Mouse (Mus musculus): ENCODE measurements around the gene Arcn1.

GRCm38 (mm10) chr9:44719632-44720357 lies 47.9 kb downstream of the Arcn1 start:
- TF ChIP-seq POLR2A (IDR thresholded peaks at IDR 0.05; ENCODE audit: low read depth, low read length): no peak
- TF ChIP-seq CTCF (IDR thresholded peaks at IDR 0.05; ENCODE audit: extremely low read depth, insufficient read length, insufficient replicate concordance, low read depth, low read length): no peak

All from small intestine, adult 2 months (tissue).